Mouse (Mus musculus): ENCODE results near the gene Ogdh. TPM values are rescaled to one million over a fixed set of nuclear protein-coding genes. Genes with fewer than 3 reads are reported as not detected.

The Ogdh gene
- polyA plus RNA-seq, 1 experiment from 2014 or later, result 70.2 TPM

DNA sequence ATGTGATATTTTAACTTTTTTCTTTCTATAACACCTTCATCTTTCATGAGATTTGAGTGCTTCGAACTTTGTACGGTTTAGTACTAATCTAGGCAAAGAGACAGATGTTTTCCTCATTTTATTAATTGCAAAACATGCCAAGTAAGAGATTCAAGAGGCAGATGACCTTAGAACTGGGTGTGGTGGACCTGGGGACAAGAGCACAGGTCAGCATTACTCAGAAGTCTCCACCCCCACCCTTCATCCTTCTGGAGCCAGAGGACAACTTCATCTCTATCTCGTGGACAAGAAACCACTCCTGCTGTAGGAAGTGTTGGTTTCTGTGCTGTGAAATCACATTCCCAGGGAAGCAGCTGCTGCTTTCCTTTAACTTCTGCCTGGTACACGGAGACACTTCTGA, 16.7 kb downstream of the Ogdh start:
- 0 out of 2 replicates have a peak, but pooled peaks cover 4% of the 10 kb centered on the region for H3K36me3 ChIP-seq (ENCODE audit: control insufficient read depth, insufficient read depth, low read length)

GRCm38 (mm10) chr11:6313874-6314406, 22.5 kb downstream of the Ogdh start:
- 0 out of 2 replicates have a peak, but pooled peaks cover 6% of the 10 kb centered on the region for H3K36me3 ChIP-seq (ENCODE audit: control insufficient read depth, insufficient read depth, low read length)
- no peak overlapping the region for H3K4me3 ChIP-seq (ENCODE audit: low read depth, low read length)
- no peaks in the 10 kb centered on the region for H3K9me3 ChIP-seq (ENCODE audit: control insufficient read depth, low read length)
- WGBS, result 92% methylated on average over 7 of the region's 7 CpGs
- DNase-seq (ENCODE audit: low spot score) (no peak), ATAC-seq (ENCODE audit: low FRiP score) (no peak)
- no peak overlapping the region for H3K27ac ChIP-seq (ENCODE audit: low read depth, low read length)
- no peak overlapping the region for H3K9ac ChIP-seq (ENCODE audit: low read depth, low read length)
- H3K4me1 ChIP-seq (replicated peaks; ENCODE audit: control insufficient read depth, insufficient read depth, low read length), result no peaks in the 10 kb centered on the region
- no peaks in the 10 kb centered on the region for H3K27me3 ChIP-seq (ENCODE audit: control insufficient read depth, insufficient read depth, low read length)
- no peak overlapping the region for H3K4me2 ChIP-seq (replicated peaks; ENCODE audit: low read depth, low read length)

More for the DNA sequence above, 16.7 kb downstream of the Ogdh start:
- Histone ChIP-seq H3K27me3 (ENCODE audit: control insufficient read depth, insufficient read depth, low read length) (no peaks in the 10 kb centered on the region), H3K4me3 (ENCODE audit: low read depth, low read length) (no peak overlapping the region), H3K9ac (ENCODE audit: low read depth, low read length) (no peak overlapping the region), H3K27ac (ENCODE audit: low read depth, low read length) (no peak overlapping the region), H3K4me1 (replicated peaks; ENCODE audit: control insufficient read depth, insufficient read depth, low read length) (no peaks in the 10 kb centered on the region), H3K4me2 (replicated peaks; ENCODE audit: low read depth, low read length) (no peak overlapping the region), H3K9me3 (ENCODE audit: control insufficient read depth, low read length) (no peaks in the 10 kb centered on the region)
- no peak for DNase-seq (ENCODE audit: low spot score)
- 94% methylated on average over 4 of the region's 4 CpGs for WGBS
- ATAC-seq (ENCODE audit: low FRiP score), result no peak

- no peak for ATAC-seq (ENCODE audit: low FRiP score)
- 0 out of 2 replicates have a peak, but pooled peaks cover 5% of the 10 kb centered on the region for H3K36me3 ChIP-seq (ENCODE audit: control insufficient read depth, insufficient read depth, low read length)
- no peaks in the 10 kb centered on the region for H3K4me1 ChIP-seq (replicated peaks; ENCODE audit: control insufficient read depth, insufficient read depth, low read length)
- no peak overlapping the region for H3K4me2 ChIP-seq (replicated peaks; ENCODE audit: low read depth, low read length)
- H3K9me3 ChIP-seq (ENCODE audit: control insufficient read depth, low read length), result no peaks in the 10 kb centered on the region
- WGBS, result 91% methylated on average over 11 of the region's 11 CpGs
- no peak for DNase-seq (ENCODE audit: low spot score)
- no peak overlapping the region for H3K4me3 ChIP-seq (ENCODE audit: low read depth, low read length)
- no peak overlapping the region for H3K27ac ChIP-seq (ENCODE audit: low read depth, low read length)
- H3K27me3 ChIP-seq (ENCODE audit: control insufficient read depth, insufficient read depth, low read length), result no peaks in the 10 kb centered on the region
- no peak overlapping the region for H3K9ac ChIP-seq (ENCODE audit: low read depth, low read length)
These were observed 25.4 kb downstream of the Ogdh start for GRCm38 (mm10) chr11:6316821-6317220.

- Histone ChIP-seq H3K9ac (ENCODE audit: low read depth, low read length) (no peak overlapping the region), H3K9me3 (ENCODE audit: control insufficient read depth, low read length) (no peaks in the 10 kb centered on the region), H3K36me3 (ENCODE audit: control insufficient read depth, insufficient read depth, low read length) (0 out of 2 replicates have a peak, but pooled peaks cover 5% of the 10 kb centered on the region), H3K27me3 (ENCODE audit: control insufficient read depth, insufficient read depth, low read length) (no peaks in the 10 kb centered on the region), H3K4me2 (replicated peaks; ENCODE audit: low read depth, low read length) (no peak overlapping the region), H3K4me3 (ENCODE audit: low read depth, low read length) (no peak overlapping the region), H3K27ac (ENCODE audit: low read depth, low read length) (no peak overlapping the region), H3K4me1 (replicated peaks; ENCODE audit: control insufficient read depth, insufficient read depth, low read length) (no peaks in the 10 kb centered on the region)
- 92% methylated on average over 5 of the region's 5 CpGs for WGBS
- DNase-seq (ENCODE audit: low spot score) (no peak), ATAC-seq (ENCODE audit: low FRiP score) (no peak)
These were observed 27.1 kb downstream of the Ogdh start for GRCm38 (mm10) chr11:6318559-6318958.

GRCm38 (mm10) chr11:6319374-6319773, 27.9 kb downstream of the Ogdh start:
- no peaks in the 10 kb centered on the region for H3K4me1 ChIP-seq (replicated peaks; ENCODE audit: control insufficient read depth, insufficient read depth, low read length)
- H3K4me3 ChIP-seq (ENCODE audit: low read depth, low read length), result no peak overlapping the region
- H3K9ac ChIP-seq (ENCODE audit: low read depth, low read length), result no peak overlapping the region
- no peak overlapping the region for H3K27ac ChIP-seq (ENCODE audit: low read depth, low read length)
- 0 out of 2 replicates have a peak, but pooled peaks cover 5% of the 10 kb centered on the region for H3K36me3 ChIP-seq (ENCODE audit: control insufficient read depth, insufficient read depth, low read length)
- H3K27me3 ChIP-seq (ENCODE audit: control insufficient read depth, insufficient read depth, low read length), result no peaks in the 10 kb centered on the region
- no peak for DNase-seq (ENCODE audit: low spot score)
- no peak overlapping the region for H3K4me2 ChIP-seq (replicated peaks; ENCODE audit: low read depth, low read length)
- 96% methylated on average over 2 of the region's 2 CpGs for WGBS
- H3K9me3 ChIP-seq (ENCODE audit: control insufficient read depth, low read length), result no peaks in the 10 kb centered on the region
- ATAC-seq (ENCODE audit: low FRiP score), result no peak

DNA sequence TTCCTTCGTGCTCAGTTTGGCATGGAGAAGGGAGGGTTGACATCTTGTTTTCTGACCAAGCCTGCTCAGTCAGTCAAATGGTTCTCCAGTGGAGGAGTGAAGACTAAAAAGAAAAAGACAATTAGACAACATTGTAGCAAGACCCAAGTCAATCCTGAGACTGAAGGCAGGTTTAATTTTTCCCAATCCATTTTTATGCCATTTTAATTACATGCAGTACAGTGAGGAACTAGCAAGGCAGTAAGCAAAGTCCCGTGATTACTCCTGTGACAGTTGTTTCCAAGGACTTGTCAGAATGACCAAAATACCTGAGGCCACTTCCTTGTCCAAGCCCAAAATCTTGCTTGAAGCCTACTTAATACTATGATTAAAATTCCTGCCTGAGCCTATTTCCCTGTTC, 30.7 kb downstream of the Ogdh start:
- H3K4me3 ChIP-seq (ENCODE audit: low read depth, low read length), result no peak overlapping the region
- no peaks in the 10 kb centered on the region for H3K9me3 ChIP-seq (ENCODE audit: control insufficient read depth, low read length)
- H3K9ac ChIP-seq (ENCODE audit: low read depth, low read length), result no peak overlapping the region
- no peaks in the 10 kb centered on the region for H3K4me1 ChIP-seq (replicated peaks; ENCODE audit: control insufficient read depth, insufficient read depth, low read length)
- ATAC-seq (ENCODE audit: low FRiP score) (no peak), DNase-seq (ENCODE audit: low spot score) (no peak)
- no peaks in the 10 kb centered on the region for H3K27me3 ChIP-seq (ENCODE audit: control insufficient read depth, insufficient read depth, low read length)
- H3K4me2 ChIP-seq (replicated peaks; ENCODE audit: low read depth, low read length), result no peak overlapping the region
- no peak overlapping the region for H3K27ac ChIP-seq (ENCODE audit: low read depth, low read length)
- WGBS, result 94% methylated on average over 2 of the region's 2 CpGs
- H3K36me3 ChIP-seq (ENCODE audit: control insufficient read depth, insufficient read depth, low read length), result 0 out of 2 replicates have a peak, but pooled peaks cover 2% of the 10 kb centered on the region

DNA sequence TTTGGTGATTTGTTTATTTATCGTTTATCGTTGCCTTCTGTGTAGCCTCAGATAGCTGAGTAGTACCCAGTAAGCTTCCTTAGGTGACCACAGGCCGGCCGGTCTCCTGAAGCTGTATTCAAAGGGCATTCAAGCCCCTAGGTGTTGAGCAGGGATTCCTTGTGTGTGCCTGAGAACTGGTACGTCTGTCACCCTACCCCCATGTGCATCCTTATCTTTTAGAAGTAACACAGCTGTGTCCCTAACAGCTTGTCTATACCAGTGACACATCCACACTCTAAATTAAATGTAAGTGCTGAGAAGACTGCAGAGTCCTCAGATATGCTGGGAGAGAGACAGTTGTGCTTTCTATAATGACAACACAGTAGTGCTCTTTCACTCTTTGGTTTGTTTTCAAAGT, 31.9 kb downstream of the Ogdh start:
- Histone ChIP-seq H3K9me3 (ENCODE audit: control insufficient read depth, low read length) (no peaks in the 10 kb centered on the region), H3K27me3 (ENCODE audit: control insufficient read depth, insufficient read depth, low read length) (no peaks in the 10 kb centered on the region), H3K9ac (ENCODE audit: low read depth, low read length) (no peak overlapping the region), H3K4me3 (ENCODE audit: low read depth, low read length) (no peak overlapping the region), H3K36me3 (ENCODE audit: control insufficient read depth, insufficient read depth, low read length) (no peaks in the 10 kb centered on the region), H3K4me2 (replicated peaks; ENCODE audit: low read depth, low read length) (no peak overlapping the region), H3K4me1 (replicated peaks; ENCODE audit: control insufficient read depth, insufficient read depth, low read length) (no peaks in the 10 kb centered on the region), H3K27ac (ENCODE audit: low read depth, low read length) (no peak overlapping the region)
- DNase-seq (ENCODE audit: low spot score), result no peak
- WGBS, result 88% methylated on average over 5 of the region's 5 CpGs
- ATAC-seq (ENCODE audit: low FRiP score), result no peak

DNA sequence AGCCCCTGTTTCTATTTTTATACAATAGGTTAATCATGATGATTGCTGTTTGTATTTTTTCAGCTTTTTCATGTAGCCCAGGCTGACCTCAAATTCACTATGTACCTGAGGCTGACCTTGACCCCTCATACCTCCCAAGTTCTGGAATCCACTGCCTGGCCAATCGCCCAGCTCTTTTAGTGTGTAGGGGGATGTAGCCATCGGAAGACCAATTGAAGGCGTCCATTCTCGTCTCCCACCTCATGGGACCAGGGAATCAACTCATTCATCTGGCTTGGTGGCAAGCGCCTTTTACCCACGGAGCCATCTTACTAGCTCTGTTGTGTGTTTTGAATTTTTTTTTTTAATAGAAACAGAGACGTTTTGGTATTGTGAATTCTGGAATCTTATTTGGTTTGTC, 39.8 kb downstream of the Ogdh start:
- Histone ChIP-seq H3K4me3 (ENCODE audit: low read depth, low read length) (no peak overlapping the region), H3K36me3 (ENCODE audit: control insufficient read depth, insufficient read depth, low read length) (no peaks in the 10 kb centered on the region), H3K9ac (ENCODE audit: low read depth, low read length) (no peak overlapping the region), H3K4me1 (replicated peaks; ENCODE audit: control insufficient read depth, insufficient read depth, low read length) (no peaks in the 10 kb centered on the region), H3K27ac (ENCODE audit: low read depth, low read length) (no peak overlapping the region), H3K4me2 (replicated peaks; ENCODE audit: low read depth, low read length) (no peak overlapping the region), H3K27me3 (ENCODE audit: control insufficient read depth, insufficient read depth, low read length) (no peaks in the 10 kb centered on the region), H3K9me3 (ENCODE audit: control insufficient read depth, low read length) (no peaks in the 10 kb centered on the region)
- WGBS, result 96% methylated on average over 7 of the region's 7 CpGs
- ATAC-seq (ENCODE audit: low FRiP score) (no peak), DNase-seq (ENCODE audit: low spot score) (no peak)

DNA sequence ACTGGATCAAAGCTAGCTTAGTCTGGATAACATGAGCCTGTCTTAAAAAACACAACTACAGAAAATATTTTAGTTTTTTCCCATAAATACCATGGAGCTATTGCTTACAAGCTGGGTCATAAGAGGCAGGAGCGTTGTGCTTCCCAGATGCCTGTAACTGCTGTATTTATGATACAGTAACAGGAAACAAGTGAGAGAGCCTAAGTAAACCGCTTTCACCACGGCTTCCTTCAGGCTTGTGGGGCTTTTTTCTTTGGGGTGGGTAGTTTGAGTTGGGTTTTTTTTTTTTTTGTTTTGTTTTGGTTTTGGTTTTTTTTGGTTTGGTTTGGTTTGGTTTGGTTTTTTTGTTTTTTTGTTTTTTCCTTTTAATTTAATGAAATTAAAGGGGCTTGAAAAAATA, 41.2 kb downstream of the Ogdh start:
- H3K4me2 ChIP-seq (replicated peaks; ENCODE audit: low read depth, low read length), result no peak overlapping the region
- no peaks in the 10 kb centered on the region for H3K36me3 ChIP-seq (ENCODE audit: control insufficient read depth, insufficient read depth, low read length)
- WGBS, result 93% methylated on average over 3 of the region's 3 CpGs
- H3K9me3 ChIP-seq (ENCODE audit: control insufficient read depth, low read length), result no peaks in the 10 kb centered on the region
- no peak for ATAC-seq (ENCODE audit: low FRiP score)
- no peak for DNase-seq (ENCODE audit: low spot score)
- H3K27ac ChIP-seq (ENCODE audit: low read depth, low read length), result no peak overlapping the region
- H3K4me1 ChIP-seq (replicated peaks; ENCODE audit: control insufficient read depth, insufficient read depth, low read length), result no peaks in the 10 kb centered on the region
- H3K9ac ChIP-seq (ENCODE audit: low read depth, low read length), result no peak overlapping the region
- no peaks in the 10 kb centered on the region for H3K27me3 ChIP-seq (ENCODE audit: control insufficient read depth, insufficient read depth, low read length)
- no peak overlapping the region for H3K4me3 ChIP-seq (ENCODE audit: low read depth, low read length)
